38 mouse cellular contexts compared by ENCODE assay signal in the genomic region with DNA sequence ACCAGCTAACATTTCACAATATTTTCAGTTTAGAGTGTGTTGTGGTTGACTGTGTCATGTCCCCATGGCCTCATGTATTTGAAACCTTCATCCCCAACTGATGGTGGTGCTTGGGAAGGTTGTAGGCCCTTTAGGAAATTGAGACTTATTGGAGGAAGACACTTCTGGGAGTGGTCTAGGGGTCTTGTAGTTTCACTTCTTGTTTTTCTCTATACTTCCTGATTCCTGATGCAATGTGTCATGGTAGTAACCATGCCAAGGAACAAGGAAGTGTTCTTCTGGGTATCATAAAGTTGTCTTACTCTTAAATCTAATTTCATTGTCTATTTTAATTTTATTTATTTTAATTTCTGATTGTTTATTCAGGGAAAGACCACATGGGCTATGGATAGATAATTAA. TPM values are rescaled to one million over a fixed set of nuclear protein-coding genes. Genes with fewer than 3 reads are reported as not detected.
"Had no signal": no experiment of that assay in that cellular context is flagged by ENCODE, and none has a peak within 500 bp of the region (broad histone marks: within the 10 kb centered on the region; RNA-seq: fewer than 3 reads in every experiment).

No protein-coding gene starts in this region.

- H3K36me3 ChIP-seq: embryonic facial prominence, embryonic 10.5 days; embryonic facial prominence, embryonic 12.5 days; embryonic facial prominence, embryonic 13.5 days; embryonic facial prominence, embryonic 15.5 days; forebrain, embryonic 10.5 days; forebrain, embryonic 12.5 days; forebrain, embryonic 15.5 days had no signal

- H3K9ac ChIP-seq: embryonic facial prominence, embryonic 12.5 days; embryonic facial prominence, embryonic 13.5 days; embryonic facial prominence, embryonic 15.5 days; forebrain, embryonic 12.5 days; forebrain, embryonic 13.5 days; forebrain, embryonic 15.5 days; forebrain, postnatal 0 days had no signal

- H3K4me2 ChIP-seq: embryonic facial prominence, embryonic 12.5 days; embryonic facial prominence, embryonic 13.5 days; embryonic facial prominence, embryonic 15.5 days; forebrain, embryonic 12.5 days; forebrain, embryonic 13.5 days; forebrain, embryonic 15.5 days had no signal

- H3K27me3 ChIP-seq: embryonic facial prominence, embryonic 12.5 days; embryonic facial prominence, embryonic 13.5 days; embryonic facial prominence, embryonic 15.5 days; forebrain, embryonic 12.5 days; forebrain, embryonic 13.5 days; forebrain, embryonic 15.5 days had no signal

- ATAC-seq: forebrain, embryonic 13.5 days; forebrain, embryonic 15.5 days; forebrain, embryonic 16.5 days; forebrain, postnatal 0 days had no signal

- H3K27ac ChIP-seq: embryonic facial prominence, embryonic 10.5 days; embryonic facial prominence, embryonic 12.5 days; embryonic facial prominence, embryonic 13.5 days; embryonic facial prominence, embryonic 15.5 days; forebrain, embryonic 10.5 days; forebrain, embryonic 12.5 days; forebrain, embryonic 13.5 days; forebrain, embryonic 15.5 days; gastrocnemius, adult 2 months; heart, adult 2 months had no signal

- H3K9me3 ChIP-seq: embryonic facial prominence, embryonic 10.5 days; embryonic facial prominence, embryonic 12.5 days; embryonic facial prominence, embryonic 13.5 days; embryonic facial prominence, embryonic 15.5 days; forebrain, embryonic 12.5 days; forebrain, embryonic 13.5 days; forebrain, embryonic 15.5 days had no signal

- H3K4me3 ChIP-seq: embryonic facial prominence, embryonic 10.5 days; embryonic facial prominence, embryonic 12.5 days; embryonic facial prominence, embryonic 13.5 days; embryonic facial prominence, embryonic 15.5 days; erythroblast, embryonic 14.5 days; forebrain, embryonic 10.5 days; forebrain, embryonic 12.5 days; forebrain, embryonic 13.5 days; forebrain, embryonic 15.5 days; gastrocnemius, adult 2 months; heart, adult 2 months had no signal

- DNase-seq: cerebellum, adult 18-20 months; cerebellum, adult 2 months; cerebellum, adult 8-10 months; cerebellum, adult 9-10 months; cerebellum, adult 9-11 months; cerebellum, postnatal 10 days; cerebellum, postnatal 14 days; cerebellum, postnatal 25 days; cerebellum, postnatal 36 days; embryo, embryonic 11 days; forebrain, postnatal 0 days; gastrocnemius, adult 2 months; gastrocnemius, postnatal 10 days; gastrocnemius, postnatal 14 days; gastrocnemius, postnatal 25 days; gastrocnemius, postnatal 36 days; heart, adult 11 months; heart, adult 18-20 months; heart, adult 2 months had no signal

- H3K4me1 ChIP-seq: embryonic facial prominence, embryonic 10.5 days; embryonic facial prominence, embryonic 12.5 days; embryonic facial prominence, embryonic 13.5 days; embryonic facial prominence, embryonic 15.5 days; forebrain, embryonic 10.5 days; forebrain, embryonic 12.5 days; forebrain, embryonic 13.5 days; forebrain, embryonic 15.5 days had no signal

RNA-seq across cellular contexts. Expression of a gene that starts 29.3 kb away (rescaled TPM):
- total RNA-seq: forebrain, postnatal 0 days; gastrocnemius, adult 18-20 months; gastrocnemius, adult 2 months; gastrocnemius, adult 8-10 months; gastrocnemius, postnatal 10 days; gastrocnemius, postnatal 14 days; gastrocnemius, postnatal 25 days; gastrocnemius, postnatal 36 days; gastrocnemius, postnatal 4 days; heart, adult 18-20 months; heart, adult 2 months; heart, adult 8-10 months had no signal
- polyA plus RNA-seq: cerebellum, adult 2 months; cortical plate, adult 2 months; embryonic facial prominence, embryonic 10.5 days; embryonic facial prominence, embryonic 11.5 days; embryonic facial prominence, embryonic 13.5 days; embryonic facial prominence, embryonic 15.5 days; erythroblast, embryonic 14.5 days; forebrain, embryonic 10.5 days; forebrain, embryonic 11.5 days; forebrain, embryonic 12.5 days; forebrain, embryonic 13.5 days; forebrain, embryonic 15.5 days; forebrain, embryonic 16.5 days; forebrain, postnatal 0 days; frontal cortex, adult 2 months; gonadal fat pad, adult 2 months; heart, adult 2 months had no signal
